Mouse (Mus musculus) heart, postnatal 0 days (tissue): ENCODE measurements around the gene Ucp3. TPM values are rescaled to one million over a fixed set of nuclear protein-coding genes. Genes with fewer than 3 reads are reported as not detected.

Experiments used
- ATAC-seq: fragments of 200-750 bp; cut with Nextera tagmentation; 2 replicates; pipeline ENCODE4 v1.8.0; 2017; ENCODE audit warnings: low read depth, moderate number of reproducible peaks, moderate library complexity; ENCODE audit not compliant: insufficient read depth
- DNase-seq: peaks from one replicate; pipeline ENCODE4 v3.0.0-alpha.2; 2016; ENCODE audit warnings: low spot score
- H3K27ac ChIP-seq: fragments of 300-500 bp; sonication (generic); 2 replicates; pipeline ENCODE4 v1.5.1; 2014; ENCODE audit warnings: low read depth, mild to moderate bottlenecking
- H3K27me3 ChIP-seq: fragments of 300-500 bp; sonication (generic); 2 replicates; pipeline ENCODE4 v1.6.1; 2014; ENCODE audit warnings: low read length, mixed read lengths; ENCODE audit not compliant: control insufficient read depth, insufficient read depth
- H3K36me3 ChIP-seq: fragments of 300-500 bp; sonication (generic); replicated peaks from 2 replicates; pipeline ENCODE4 v1.6.1; 2014; ENCODE audit warnings: low read length, mixed read lengths; ENCODE audit not compliant: control insufficient read depth, insufficient read depth
- H3K4me1 ChIP-seq: fragments of 300-500 bp; sonication (generic); 2 replicates; pipeline ENCODE4 v1.6.1; 2014; ENCODE audit warnings: antibody characterized with exemption; ENCODE audit not compliant: control insufficient read depth, insufficient read depth
- H3K4me2 ChIP-seq: fragments of 300-500 bp; sonication (generic); 2 replicates; pipeline ENCODE4 v1.6.1; 2014; ENCODE audit warnings: low read depth, mild to moderate bottlenecking, low read length, moderate library complexity
- H3K4me3 ChIP-seq: fragments of 300-500 bp; sonication (generic); 2 replicates; pipeline ENCODE4 v1.5.1; 2014; ENCODE audit warnings: low read depth, low read length
- H3K9ac ChIP-seq: fragments of 300-500 bp; sonication (generic); replicated peaks from 2 replicates; pipeline ENCODE4 v1.6.1; 2014; ENCODE audit warnings: low read depth, low read length, mixed read lengths
- H3K9me3 ChIP-seq: fragments of 300-500 bp; sonication (generic); replicated peaks from 2 replicates; pipeline ENCODE4 v1.6.1; 2016; ENCODE audit warnings: low read length; ENCODE audit not compliant: control insufficient read depth
- CTCF ChIP-seq: IDR thresholded peaks from 2 replicates; pipeline ENCODE4 v1.5.1; 2016; ENCODE audit warnings: antibody characterized with exemption, control low read depth, low read depth
- EP300 ChIP-seq: IDR thresholded peaks from 2 replicates; pipeline ENCODE4 v1.6.1; 2016; ENCODE audit warnings: antibody characterized with exemption, low read depth
- WGBS: fragments of 180-500 bp; shearing (Covaris S2); extraction: QIAGEN DNeasy Blood & Tissue Kit; methylation state at CpG from one replicate; pipeline ENCODE4 v1.1.7; 2014; 5-methylcytosine and 5-hydroxymethylcytosine counted together
- polyA plus RNA-seq: library from polyadenylated mRNA; unstranded; fragments of >200 nt; fragmentation: Nextera tagmentation; extraction: Ambion mirVana; gene quantifications from 2 replicates; pipeline ENCODE4 v1.2.1, GENCODE M21; 2015
- total RNA-seq: library from RNA; depleted of rRNA; stranded (reverse); fragments of >200 nt; gene quantifications from 2 replicates; pipeline ENCODE4 v1.2.3, GENCODE M21; 2014; ENCODE audit warnings: low replicate concordance

The Ucp3 gene
- total and polyA plus RNA-seq, 2 experiments from 2014 or later: 15.6 to 17.6 TPM

GRCm38 (mm10) chr7:100503076-100503475 is 30.3 kb downstream of the Ucp3 start:
- TF ChIP-seq EP300 (no peak), CTCF (no peak)
- ATAC-seq: no peak

GRCm38 (mm10) chr7:100504740-100505487 is 32.1 kb downstream of the Ucp3 start:
- H3K27ac ChIP-seq: no peak overlapping the region
- DNase-seq (no peak), ATAC-seq (no peak)
- H3K4me1 ChIP-seq: no peaks in the 10 kb centered on the region
- 0 out of 2 replicates have a peak, but pooled peaks cover under 1% of the 10 kb centered on the region for H3K36me3 ChIP-seq
- TF ChIP-seq EP300 (no peak), CTCF (no peak)
- 75% methylated on average over 13 of the region's 13 CpGs for whole genome bisulfite sequencing
- H3K4me2 ChIP-seq: no peak overlapping the region
- no peak overlapping the region for H3K9ac ChIP-seq
- no peak overlapping the region for H3K4me3 ChIP-seq
- H3K27me3 ChIP-seq: no peaks in the 10 kb centered on the region
- H3K9me3 ChIP-seq: no peaks in the 10 kb centered on the region

More at GRCm38 (mm10) chr7:100503076-100503475, 30.3 kb downstream of the Ucp3 start:
- DNase-seq: no peak
- no peaks in the 10 kb centered on the region for H3K27me3 ChIP-seq
- no peak overlapping the region for H3K27ac ChIP-seq
- 81% methylated on average over 5 of the region's 5 CpGs for WGBS
- H3K36me3 ChIP-seq: 0 out of 2 replicates have a peak, but pooled peaks cover 16% of the 10 kb centered on the region
- H3K4me1 ChIP-seq: no peaks in the 10 kb centered on the region
- H3K4me3 ChIP-seq: no peak overlapping the region
- no peak overlapping the region for H3K4me2 ChIP-seq
- H3K9ac ChIP-seq: no peak overlapping the region
- no peaks in the 10 kb centered on the region for H3K9me3 ChIP-seq

GRCm38 (mm10) chr7:100506494-100506893 is 33.7 kb downstream of the Ucp3 start:
- no peaks in the 10 kb centered on the region for H3K36me3 ChIP-seq
- H3K4me1 ChIP-seq: no peaks in the 10 kb centered on the region

GRCm38 (mm10) chr7:100508670-100509069 is 35.9 kb downstream of the Ucp3 start:
- no peak overlapping the region for H3K4me3 ChIP-seq
- H3K36me3 ChIP-seq: no peaks in the 10 kb centered on the region
- 0 out of 2 replicates have a peak, but pooled peaks cover 3% of the 10 kb centered on the region for H3K27me3 ChIP-seq
- H3K4me2 ChIP-seq: no peak overlapping the region
- H3K9me3 ChIP-seq: no peaks in the 10 kb centered on the region
- 40% methylated on average over 3 of the region's 3 CpGs for WGBS
- H3K27ac ChIP-seq: no peak overlapping the region
- no peaks in the 10 kb centered on the region for H3K4me1 ChIP-seq
- TF ChIP-seq EP300 (no peak), CTCF (no peak)
- H3K9ac ChIP-seq: no peak overlapping the region
- DNase-seq: no peak
- no peak for ATAC-seq

More at GRCm38 (mm10) chr7:100506494-100506893, 33.7 kb downstream of the Ucp3 start:
- TF ChIP-seq EP300: no peak
- no peak for TF ChIP-seq CTCF
- H3K9me3 ChIP-seq: no peaks in the 10 kb centered on the region
- no peak overlapping the region for H3K9ac ChIP-seq
- H3K27ac ChIP-seq: no peak overlapping the region
- H3K4me2 ChIP-seq: no peak overlapping the region
- WGBS: 52% methylated on average over 4 of the region's 4 CpGs
- H3K4me3 ChIP-seq: no peak overlapping the region
- DNase-seq (no peak), ATAC-seq (no peak)
- H3K27me3 ChIP-seq: no peaks in the 10 kb centered on the region

GRCm38 (mm10) chr7:100511602-100512001 is 38.8 kb downstream of the Ucp3 start:
- ATAC-seq: no peak

GRCm38 (mm10) chr7:100514573-100514972 is 41.8 kb downstream of the Ucp3 start, which contains the start of gene Dnajb13:
TSS of gene Dnajb13 (minus strand) at chr7:100514960.
- no peaks in the 10 kb centered on the region for H3K9me3 ChIP-seq
- 45% methylated on average over 11 of the region's 11 CpGs for WGBS
- H3K36me3 ChIP-seq: no peaks in the 10 kb centered on the region
- H3K27me3 ChIP-seq: 0 out of 2 replicates have a peak, but pooled peaks cover 3% of the 10 kb centered on the region
- H3K4me2 ChIP-seq: no peak within 1 kb of the TSS
- DNase-seq: no peak
- H3K27ac ChIP-seq: no peak within 1 kb of the TSS
- TF ChIP-seq EP300: no peak
- no peak for TF ChIP-seq CTCF
- no peak for ATAC-seq
- no peaks in the 10 kb centered on the region for H3K4me1 ChIP-seq
- H3K4me3 ChIP-seq: no peak within 1 kb of the TSS
- no peak within 1 kb of the TSS for H3K9ac ChIP-seq

More at GRCm38 (mm10) chr7:100511602-100512001, 38.8 kb downstream of the Ucp3 start:
- no peak overlapping the region for H3K27ac ChIP-seq
- H3K4me1 ChIP-seq: no peaks in the 10 kb centered on the region
- 0 out of 2 replicates have a peak, but pooled peaks cover 3% of the 10 kb centered on the region for H3K27me3 ChIP-seq
- 69% methylated on average over 8 of the region's 8 CpGs for WGBS
- no peak for TF ChIP-seq EP300
- TF ChIP-seq CTCF: no peak
- no peaks in the 10 kb centered on the region for H3K36me3 ChIP-seq
- no peak overlapping the region for H3K4me3 ChIP-seq
- no peak overlapping the region for H3K9ac ChIP-seq
- no peak for DNase-seq
- no peaks in the 10 kb centered on the region for H3K9me3 ChIP-seq
- H3K4me2 ChIP-seq: no peak overlapping the region
